Mouse (Mus musculus) adrenal gland, postnatal 36 days (tissue): ENCODE data around the gene Fuz. TPM values are rescaled to one million over a fixed set of nuclear protein-coding genes. Genes with fewer than 3 reads are reported as not detected.

Experiments used
- DNase-seq, 2 experiments: peaks; one replicate each; pipeline ENCODE4 v3.0.0; 2021; ENCODE audit warnings: mixed read lengths in 1 of 2
- total RNA-seq, 2 experiments: library from RNA; stranded (reverse); gene quantifications; 2 replicates each; pipeline ENCODE4 v1.2.3; 2021

Fuz gene
- total RNA-seq, 2 experiments from 2014 or later, result 24.9 to 25.8 TPM

DNA sequence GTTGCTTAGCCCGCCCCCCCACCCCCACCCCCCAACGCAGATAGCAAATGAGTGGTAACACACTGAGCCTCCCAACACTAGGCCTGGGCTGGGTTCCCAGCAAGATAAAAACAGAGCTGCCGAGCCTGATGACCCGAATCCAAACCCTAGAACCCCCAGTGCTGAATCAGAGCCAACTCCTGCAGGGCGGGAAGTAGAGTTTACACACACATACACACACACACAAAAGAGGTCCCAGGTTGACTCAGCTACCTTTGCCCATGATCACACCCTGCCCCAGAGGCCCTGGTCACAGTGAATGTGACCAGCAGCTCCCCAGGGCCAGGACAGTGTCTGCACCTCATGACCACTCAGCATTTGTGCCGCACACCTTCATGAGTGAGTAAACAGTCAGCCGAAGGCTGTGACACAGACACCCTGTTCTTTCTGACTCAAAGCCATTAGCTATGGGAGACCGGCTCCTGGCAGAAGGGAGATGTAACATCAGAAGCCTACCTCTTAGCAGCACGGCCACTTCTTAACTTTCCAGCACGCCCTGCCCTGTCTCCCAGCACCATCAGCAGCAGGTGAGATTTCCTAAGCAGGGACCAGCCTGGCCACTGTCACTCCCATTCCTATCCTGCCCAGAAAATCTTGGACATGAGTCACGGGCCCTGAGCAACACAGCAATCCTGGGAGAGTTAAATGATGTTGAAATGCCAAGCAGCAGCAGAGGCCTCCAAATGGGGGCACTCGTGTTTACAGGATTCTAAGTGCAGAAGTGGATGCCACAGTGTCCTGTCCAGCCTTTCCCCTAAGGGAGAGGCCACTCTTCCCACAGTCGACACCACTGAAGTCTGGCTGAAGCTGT is 7.4 kb upstream of the Fuz start:
- peak; percentile 47 to 60 for DNase-seq

- no peak for DNase-seq
These were observed 5.7 kb upstream of the Fuz start for GRCm38 (mm10) chr7:44890180-44890579.

- DNase-seq, result no peak
These were observed 5.1 kb upstream of the Fuz start for GRCm38 (mm10) chr7:44890737-44891136.

- DNase-seq, result no peak
These were observed 4.3 kb upstream of the Fuz start for GRCm38 (mm10) chr7:44891611-44892010.

DNA sequence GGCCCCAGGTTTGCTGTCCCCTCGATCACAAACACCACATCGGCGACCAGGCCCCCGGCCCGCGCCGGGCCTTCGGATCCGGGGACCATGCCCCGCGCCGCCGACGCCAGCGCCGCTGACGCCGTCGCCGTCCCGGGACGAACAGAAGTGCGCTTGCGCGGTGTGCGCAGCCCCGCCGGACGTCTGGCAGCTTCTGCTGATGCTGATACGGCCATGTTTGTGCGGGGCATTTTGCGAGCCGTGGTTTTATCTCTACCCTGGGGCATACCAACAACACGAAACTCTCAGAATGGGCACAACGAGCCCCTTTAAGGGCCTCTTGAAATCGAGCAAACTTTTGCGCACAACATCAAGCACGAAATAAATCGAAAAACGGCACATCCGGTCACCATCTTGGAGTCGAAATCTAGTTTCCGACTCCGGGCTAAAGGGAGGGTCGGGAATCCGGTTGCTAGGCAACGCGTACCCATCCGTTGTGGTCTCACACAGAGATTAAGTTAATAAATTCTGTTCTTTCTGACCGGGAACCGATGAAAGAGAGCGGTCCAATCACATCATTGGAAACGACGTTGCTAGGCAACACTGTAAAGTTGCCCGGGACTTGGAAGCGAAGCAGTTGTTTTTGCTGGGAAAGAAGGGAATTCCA is 3.5 kb upstream of the Fuz start, which contains the start of gene Med25:
TSS of gene Med25 (minus strand) at position 437 of the 646 bp plus-strand sequence.
- DNase-seq, result peak; percentile 89 to 90

GRCm38 (mm10) chr7:44893197-44893596 is 2.7 kb upstream of the Fuz start:
- DNase-seq, result no peak

DNA sequence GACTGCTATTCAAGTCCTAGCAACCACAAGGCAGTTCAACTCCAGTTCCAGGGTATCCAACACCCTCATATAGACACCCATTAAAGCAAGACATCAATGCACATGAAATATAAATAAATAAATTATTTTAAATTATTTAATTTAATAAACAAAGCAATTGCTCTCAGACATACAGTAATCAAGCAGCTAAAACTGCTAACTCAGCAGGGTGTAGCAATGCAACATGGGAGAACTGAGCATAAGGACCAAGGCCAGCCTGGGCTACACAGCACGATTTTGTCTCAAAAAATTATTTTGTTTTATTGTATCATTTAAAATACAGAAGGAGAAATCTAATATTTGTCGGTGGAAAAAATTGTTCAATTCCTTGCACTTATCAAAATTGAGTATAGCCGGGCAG is 1.7 kb upstream of the Fuz start:
- no peak for DNase-seq

GRCm38 (mm10) chr7:44895206-44895592 is 680 bp upstream of the Fuz start:
- no peak for DNase-seq

- DNase-seq, result peak in 1 of 2 experiments; percentile 35
These were observed 620 bp downstream of the Fuz start for GRCm38 (mm10) chr7:44896499-44896898.

GRCm38 (mm10) chr7:44898607-44899006 is 2.7 kb downstream of the Fuz start:
- peak; percentile 53 to 67 for DNase-seq

DNA sequence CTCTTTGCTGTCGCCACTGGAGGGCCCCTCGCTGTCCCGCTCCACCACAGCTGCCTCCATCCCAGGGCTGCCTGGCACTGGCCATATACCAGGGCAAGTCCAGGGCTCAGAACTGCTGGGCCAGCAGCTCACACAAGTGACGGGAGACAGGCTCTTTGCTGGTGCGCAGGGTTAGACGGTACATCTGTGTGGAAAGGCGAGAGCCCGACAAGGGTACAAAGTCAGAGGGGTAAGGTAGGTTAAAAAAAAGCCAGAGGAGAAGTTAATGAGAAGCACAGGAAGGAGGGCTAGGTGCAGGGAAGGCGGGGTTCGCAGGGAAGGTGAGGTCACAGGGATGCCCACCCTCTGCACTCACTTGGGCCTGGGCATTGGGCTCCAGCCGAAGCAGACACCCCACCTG is 4.8 kb downstream of the Fuz start:
- no peak for DNase-seq

- DNase-seq, result peak; percentile 25 to 64
These were observed 5.4 kb downstream of the Fuz start for GRCm38 (mm10) chr7:44901230-44901722.

GRCm38 (mm10) chr7:44905430-44905829 is 9.6 kb downstream of the Fuz start:
- DNase-seq, result no peak

- DNase-seq, result peak; percentile 85 to 90
These were observed 13.0 kb downstream of the Fuz start for GRCm38 (mm10) chr7:44908706-44909476.

- no peak for DNase-seq
These were observed 18.5 kb downstream of the Fuz start for GRCm38 (mm10) chr7:44914396-44914795.

DNA sequence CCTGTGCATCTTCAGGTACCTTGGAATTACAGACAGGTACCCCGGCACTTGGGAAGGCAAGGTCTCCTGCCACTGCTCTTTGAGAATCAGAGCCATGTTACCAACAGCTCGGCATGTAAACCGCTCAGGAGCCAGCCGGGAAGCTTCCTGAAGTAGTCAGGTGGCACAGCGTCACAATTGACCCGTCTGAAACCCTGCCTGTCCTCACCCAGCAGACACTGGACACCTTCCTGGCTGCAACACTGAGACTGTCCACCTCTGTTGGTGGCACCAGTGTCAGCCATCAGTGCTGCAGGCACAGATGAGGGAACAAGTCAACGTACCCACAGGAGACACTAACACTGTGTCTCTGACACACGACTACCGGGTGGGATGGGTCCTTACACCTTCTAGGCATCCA is 19.4 kb downstream of the Fuz start:
- DNase-seq, result no peak

GRCm38 (mm10) chr7:44916191-44916590 is 20.3 kb downstream of the Fuz start:
- DNase-seq, result peak; percentile 32 to 49

DNA sequence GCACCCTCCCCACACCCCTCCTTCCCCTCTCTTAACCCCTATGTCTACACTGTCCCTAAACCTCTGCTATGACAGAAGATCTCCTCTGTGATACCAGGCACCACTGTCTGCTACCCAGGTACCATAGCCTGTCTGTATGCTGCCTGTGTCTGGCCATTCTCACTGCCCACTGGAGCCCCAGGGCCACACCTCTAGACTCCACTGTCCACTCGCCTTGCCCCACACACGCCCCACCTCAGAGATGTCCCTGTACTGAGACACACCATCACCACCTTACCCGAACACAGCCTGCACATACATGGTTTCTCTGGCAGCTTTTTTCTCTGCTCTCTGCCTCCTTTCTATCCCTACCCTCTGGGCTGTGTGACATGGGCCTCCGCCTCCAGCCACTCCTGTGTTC is 21.0 kb downstream of the Fuz start:
- DNase-seq, result no peak

DNA sequence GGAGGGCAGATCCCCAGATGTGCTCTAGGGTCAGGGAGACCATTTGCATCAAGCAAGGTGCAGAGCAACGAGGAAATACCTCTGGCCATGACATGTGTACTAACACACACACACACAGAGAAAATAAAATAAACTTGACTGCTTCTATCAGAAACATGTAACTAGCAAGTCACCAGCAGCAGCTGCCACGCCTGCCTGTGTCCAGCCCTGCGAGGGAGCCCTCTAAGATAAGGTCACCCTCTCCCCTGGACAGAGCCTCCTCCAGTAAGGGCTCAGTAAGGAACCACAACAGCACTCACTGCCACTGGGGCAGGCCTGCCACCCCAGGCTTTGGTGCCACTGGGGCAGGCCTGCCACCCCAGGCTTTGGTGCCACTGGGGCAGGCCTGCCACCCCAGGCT is 22.3 kb downstream of the Fuz start:
- DNase-seq, result no peak

GRCm38 (mm10) chr7:44919127-44919526 is 23.2 kb downstream of the Fuz start:
- no peak for DNase-seq

DNA sequence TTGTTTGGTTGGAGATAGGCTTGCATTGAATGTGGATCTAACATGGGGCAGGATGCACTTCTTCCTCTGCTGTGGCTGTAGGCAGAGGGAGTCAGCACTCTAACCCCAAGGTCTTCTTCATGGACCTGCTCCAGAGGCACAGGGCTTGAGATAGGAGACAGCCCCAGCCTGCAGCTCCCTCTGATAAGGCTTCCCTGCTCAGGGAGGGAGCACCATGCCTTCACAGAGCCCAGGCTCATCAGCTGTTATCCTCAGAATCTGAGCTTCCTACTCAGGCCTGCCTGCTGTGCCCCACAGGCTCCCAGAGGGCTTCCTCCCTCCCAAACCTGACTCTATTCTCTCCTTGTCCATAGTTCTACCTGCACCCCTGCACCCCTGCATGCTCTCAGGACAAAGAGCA is 26.7 kb downstream of the Fuz start:
- no peak for DNase-seq

DNA sequence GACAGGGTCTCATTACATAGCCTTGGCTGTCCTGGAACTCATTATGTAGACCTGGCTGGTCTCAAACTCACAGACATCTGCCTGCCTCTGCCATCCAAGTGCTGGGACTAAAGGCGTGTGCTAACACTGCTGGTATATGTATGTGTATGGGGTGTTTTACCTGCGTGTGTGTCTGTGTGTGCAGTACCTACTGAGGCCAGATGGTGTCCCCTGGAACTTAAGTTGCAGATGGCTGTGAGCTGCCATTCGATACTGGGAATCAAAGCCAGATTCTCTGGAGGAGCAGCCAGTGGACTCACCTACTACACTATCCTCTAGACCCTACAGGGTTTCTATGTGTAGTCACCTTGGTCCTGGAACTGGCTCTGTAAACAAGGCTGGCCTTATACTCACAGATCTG is 29.6 kb downstream of the Fuz start:
- DNase-seq, result no peak

DNA sequence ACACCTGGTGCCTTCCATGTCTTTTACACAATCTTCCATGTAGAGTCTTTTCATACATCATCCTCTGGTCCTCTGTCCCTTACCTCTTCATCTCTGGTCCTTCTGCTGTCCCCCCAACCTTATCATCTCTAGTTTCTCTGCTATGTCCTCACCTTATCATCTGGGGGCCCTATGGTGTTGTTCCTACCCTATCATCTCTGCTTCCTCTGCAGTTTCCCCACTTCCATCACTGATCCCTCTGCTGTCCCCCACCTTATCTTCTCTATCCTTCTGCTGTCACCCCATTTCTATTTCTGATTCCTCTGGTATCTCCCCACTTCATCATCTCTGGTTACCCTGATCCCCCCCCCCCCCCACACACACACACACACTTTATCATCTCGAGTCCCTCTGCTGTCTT is 32.7 kb downstream of the Fuz start:
- no peak for DNase-seq
